Mouse (Mus musculus): ENCODE results near the gene Mrpl30. TPM values are rescaled to one million over a fixed set of nuclear protein-coding genes. Genes with fewer than 3 reads are reported as not detected.

Gene Mrpl30
- polyA plus RNA-seq (2016; fragmentation: Nextera tagmentation; extraction: Ambion mirVana): 232 and 245 TPM in 2 replicates

GRCm38 (mm10) chr1:37890025-37890652 lies at the start of gene Mrpl30, which contains the start of gene Mitd1:
TSS of gene Mrpl30 (plus strand) at chr1:37890477.
TSS of gene Mitd1 (minus strand) at chr1:37890411.
- H3K4me3 ChIP-seq: peak within 1 kb of the TSS; percentile 73
- no peaks in the 10 kb centered on the region for H3K27me3 ChIP-seq
- WGBS: under 1% methylated on average over 41 of the region's 41 CpGs
- 0 out of 2 replicates have a peak within 1 kb of the TSS, but pooled peaks have one; percentile 69 for H3K27ac ChIP-seq
- peaks cover 17% of the 10 kb centered on the region for H3K4me1 ChIP-seq
- peaks cover 15% of the 10 kb centered on the region for H3K36me3 ChIP-seq
- ATAC-seq (ENCODE audit: insufficient number of reproducible peaks, insufficient read depth, low FRiP score, low TSS enrichment): peak; percentile 86
- no peaks in the 10 kb centered on the region for H3K9me3 ChIP-seq
- peak within 1 kb of the TSS; percentile 72 for H3K4me2 ChIP-seq (replicated peaks)
- H3K9ac ChIP-seq: peak within 1 kb of the TSS; percentile 72

GRCm38 (mm10) chr1:37846878-37847277 lies 43.4 kb upstream of the Mrpl30 start:
- Histone ChIP-seq H3K4me2 (replicated peaks) (no peak overlapping the region), H3K9me3 (no peaks in the 10 kb centered on the region), H3K9ac (no peak overlapping the region), H3K27ac (no peak overlapping the region), H3K27me3 (no peaks in the 10 kb centered on the region), H3K4me1 (no peaks in the 10 kb centered on the region), H3K36me3 (no peaks in the 10 kb centered on the region), H3K4me3 (no peak overlapping the region)
- WGBS: 80% methylated on average over 8 of the region's 8 CpGs
- ATAC-seq (ENCODE audit: insufficient number of reproducible peaks, insufficient read depth, low FRiP score, low TSS enrichment): no peak

DNA sequence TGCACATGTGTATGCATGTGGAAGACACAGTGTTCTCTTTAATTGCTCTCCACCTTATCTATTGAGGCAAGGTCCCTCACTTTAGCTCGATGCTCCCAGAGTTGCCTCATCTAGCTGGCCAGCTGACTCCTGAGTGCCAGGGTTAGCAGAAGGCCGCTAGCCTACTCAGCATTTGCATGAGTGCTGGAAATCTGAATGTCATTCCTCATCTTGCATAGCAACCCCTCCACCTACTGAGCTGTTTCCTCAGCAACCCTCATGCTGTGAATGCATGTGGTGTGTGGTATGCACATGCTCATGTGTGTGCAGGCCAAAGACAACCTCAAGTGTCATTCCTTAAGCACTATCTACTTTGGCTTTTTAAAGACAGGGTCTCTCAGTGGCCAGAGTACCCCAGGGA lies 39.6 kb upstream of the Mrpl30 start:
- ATAC-seq (ENCODE audit: insufficient number of reproducible peaks, insufficient read depth, low FRiP score, low TSS enrichment): no peak
- H3K27ac ChIP-seq: no peak overlapping the region
- no peaks in the 10 kb centered on the region for H3K36me3 ChIP-seq
- no peaks in the 10 kb centered on the region for H3K4me1 ChIP-seq
- no peaks in the 10 kb centered on the region for H3K27me3 ChIP-seq
- no peak overlapping the region for H3K4me3 ChIP-seq
- 63% methylated on average over 2 of the region's 2 CpGs for WGBS
- H3K9me3 ChIP-seq: no peaks in the 10 kb centered on the region
- no peak overlapping the region for H3K9ac ChIP-seq
- no peak overlapping the region for H3K4me2 ChIP-seq (replicated peaks)

DNA sequence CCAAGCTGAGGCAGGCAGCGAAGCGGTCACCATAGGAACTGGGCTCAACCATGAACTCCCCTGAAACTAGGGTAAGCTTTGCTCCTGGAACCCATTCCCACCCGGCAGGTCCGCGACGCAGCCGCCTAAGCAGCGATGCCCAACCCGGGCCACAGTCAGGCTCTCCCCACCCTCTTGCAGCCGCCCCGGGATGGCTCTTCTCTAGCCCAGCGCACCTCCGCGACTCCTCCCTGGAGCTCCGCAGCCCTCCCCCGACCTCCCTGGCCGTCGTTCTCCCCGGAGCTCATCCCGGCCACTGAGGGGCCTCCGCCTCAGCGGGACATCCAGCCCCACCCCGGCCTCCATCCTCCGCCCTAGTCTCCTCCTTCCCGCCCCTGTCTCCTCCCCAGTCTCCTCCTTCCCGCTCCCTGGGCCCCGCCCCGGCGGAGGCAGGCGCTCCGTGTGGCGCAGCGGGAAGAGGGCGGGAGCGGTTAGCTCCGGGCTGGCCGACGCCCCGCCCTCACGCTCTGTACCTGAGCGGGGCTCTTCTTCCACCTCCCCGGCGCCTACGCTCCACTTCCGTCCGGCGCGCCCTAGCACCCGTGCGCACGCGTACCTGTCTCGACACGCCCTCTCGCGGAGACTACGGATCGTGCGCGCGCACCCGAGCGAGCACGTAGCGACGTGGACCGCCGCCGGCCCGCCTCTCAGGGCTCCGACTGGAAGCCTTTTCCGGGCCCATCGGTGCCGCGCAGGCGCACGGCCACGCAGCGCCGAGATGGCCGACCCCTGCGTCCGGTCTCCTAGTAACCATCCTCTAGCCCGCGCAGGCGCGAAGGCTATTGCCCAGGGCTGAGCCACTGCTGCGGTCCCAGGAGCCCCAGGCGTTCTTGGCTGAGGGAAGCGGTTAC lies 25.5 kb upstream of the Mrpl30 start:
- peak overlapping the region; percentile 69 for H3K9ac ChIP-seq
- peak; percentile 99 for ATAC-seq (ENCODE audit: insufficient number of reproducible peaks, insufficient read depth, low FRiP score, low TSS enrichment)
- 1% methylated on average over 82 of the region's 90 CpGs for WGBS
- H3K4me2 ChIP-seq (replicated peaks): peak overlapping the region; percentile 69
- peak overlapping the region; percentile 64 for H3K4me3 ChIP-seq
- no peaks in the 10 kb centered on the region for H3K36me3 ChIP-seq
- no peaks in the 10 kb centered on the region for H3K9me3 ChIP-seq
- H3K27me3 ChIP-seq: no peaks in the 10 kb centered on the region
- H3K27ac ChIP-seq: peak overlapping the region; percentile 80
- H3K4me1 ChIP-seq: peaks cover 5% of the 10 kb centered on the region; the same call in 1 of the 2 replicates

DNA sequence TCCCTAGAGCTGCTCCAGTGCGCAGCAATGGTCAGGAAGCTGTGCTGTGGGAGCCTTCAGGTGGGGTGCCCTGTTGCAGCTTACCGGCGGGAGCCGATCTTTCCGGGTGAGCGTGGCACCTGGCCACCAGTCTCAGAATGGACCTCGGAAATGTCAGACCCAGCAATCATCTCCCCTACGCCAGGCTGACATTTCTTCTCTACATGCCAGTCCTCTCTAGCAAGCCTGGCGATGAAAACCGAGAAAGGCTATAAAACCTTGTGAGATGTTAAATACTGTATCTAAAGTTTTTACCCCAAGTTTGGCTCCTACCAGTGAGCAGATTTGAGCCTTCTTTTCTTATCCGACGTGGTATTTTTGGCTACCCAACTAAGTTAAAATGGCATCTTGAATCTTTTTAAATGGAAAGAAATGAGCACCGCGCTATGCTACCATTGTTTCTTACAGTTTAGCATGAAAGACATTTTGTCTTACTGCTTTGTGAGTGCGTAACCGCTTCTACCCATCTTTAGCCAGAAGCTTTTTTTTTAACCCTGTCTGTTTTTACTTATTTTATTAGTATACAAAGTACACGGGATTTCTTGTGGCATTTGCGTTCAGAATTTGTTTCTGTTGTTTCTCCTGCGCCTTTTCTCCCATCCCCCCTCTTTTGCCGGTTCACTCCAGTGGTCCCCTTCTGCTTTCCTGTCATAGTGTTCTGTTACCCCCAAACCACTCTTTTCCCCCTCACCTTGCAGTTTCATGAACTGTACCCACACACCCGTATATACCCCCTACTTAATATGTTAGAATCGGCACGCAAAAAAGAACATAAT lies 24.7 kb upstream of the Mrpl30 start:
- Histone ChIP-seq H3K9ac (peak overlapping the region; percentile 69), H3K27me3 (no peaks in the 10 kb centered on the region), H3K4me1 (peaks cover 5% of the 10 kb centered on the region; the same call in 1 of the 2 replicates), H3K9me3 (no peaks in the 10 kb centered on the region), H3K36me3 (no peaks in the 10 kb centered on the region), H3K4me3 (peak overlapping the region; percentile 64), H3K27ac (peak overlapping the region; percentile 80), H3K4me2 (replicated peaks) (peak overlapping the region; percentile 69)
- no peak for ATAC-seq (ENCODE audit: insufficient number of reproducible peaks, insufficient read depth, low FRiP score, low TSS enrichment)
- WGBS: 12% methylated on average over 23 of the region's 23 CpGs

- peak within 1 kb of the TSS; percentile 64 for H3K4me3 ChIP-seq
- H3K9me3 ChIP-seq: no peaks in the 10 kb centered on the region
- H3K9ac ChIP-seq: peak within 1 kb of the TSS; percentile 69
- no peaks in the 10 kb centered on the region for H3K36me3 ChIP-seq
- no peaks in the 10 kb centered on the region for H3K27me3 ChIP-seq
- no peak for ATAC-seq (ENCODE audit: insufficient number of reproducible peaks, insufficient read depth, low FRiP score, low TSS enrichment)
- H3K4me2 ChIP-seq (replicated peaks): peak within 1 kb of the TSS; percentile 69
- 82% methylated on average over 6 of the region's 6 CpGs for WGBS
- H3K4me1 ChIP-seq: peaks cover 5% of the 10 kb centered on the region; the same call in 1 of the 2 replicates
- peak within 1 kb of the TSS; percentile 80 for H3K27ac ChIP-seq
Observed at GRCm38 (mm10) chr1:37866286-37866685, 24.0 kb upstream of the Mrpl30 start, which contains the start of gene Tsga10. TSS of gene Tsga10 (minus strand) at chr1:37866429.

- Histone ChIP-seq H3K9ac (no peak overlapping the region), H3K4me1 (peaks cover 5% of the 10 kb centered on the region; the same call in 1 of the 2 replicates), H3K9me3 (no peaks in the 10 kb centered on the region), H3K36me3 (no peaks in the 10 kb centered on the region), H3K27ac (no peak overlapping the region), H3K27me3 (no peaks in the 10 kb centered on the region), H3K4me3 (no peak overlapping the region), H3K4me2 (replicated peaks) (no peak overlapping the region)
- 76% methylated on average over 1 of the region's 1 CpGs for WGBS
- ATAC-seq (ENCODE audit: insufficient number of reproducible peaks, insufficient read depth, low FRiP score, low TSS enrichment): no peak
Observed at GRCm38 (mm10) chr1:37867056-37867455, 23.2 kb upstream of the Mrpl30 start.

GRCm38 (mm10) chr1:37867684-37868322 lies 22.5 kb upstream of the Mrpl30 start:
- 72% methylated on average over 10 of the region's 10 CpGs for WGBS
- Histone ChIP-seq H3K27me3 (no peaks in the 10 kb centered on the region), H3K9ac (no peak overlapping the region), H3K4me3 (no peak overlapping the region), H3K27ac (no peak overlapping the region), H3K9me3 (no peaks in the 10 kb centered on the region), H3K4me2 (replicated peaks) (no peak overlapping the region), H3K4me1 (peaks cover 5% of the 10 kb centered on the region; the same call in 1 of the 2 replicates), H3K36me3 (no peaks in the 10 kb centered on the region)
- no peak for ATAC-seq (ENCODE audit: insufficient number of reproducible peaks, insufficient read depth, low FRiP score, low TSS enrichment)

GRCm38 (mm10) chr1:37868640-37869039 lies 21.6 kb upstream of the Mrpl30 start:
- Histone ChIP-seq H3K27ac (no peak overlapping the region), H3K4me2 (replicated peaks) (no peak overlapping the region), H3K4me3 (no peak overlapping the region), H3K27me3 (no peaks in the 10 kb centered on the region), H3K9me3 (no peaks in the 10 kb centered on the region), H3K36me3 (no peaks in the 10 kb centered on the region), H3K4me1 (peaks cover 5% of the 10 kb centered on the region; the same call in 1 of the 2 replicates), H3K9ac (no peak overlapping the region)
- WGBS: 64% methylated on average over 10 of the region's 10 CpGs
- no peak for ATAC-seq (ENCODE audit: insufficient number of reproducible peaks, insufficient read depth, low FRiP score, low TSS enrichment)

GRCm38 (mm10) chr1:37869362-37869761 lies 20.9 kb upstream of the Mrpl30 start:
- Histone ChIP-seq H3K4me1 (peaks cover 5% of the 10 kb centered on the region; the same call in 1 of the 2 replicates), H3K9me3 (no peaks in the 10 kb centered on the region), H3K4me2 (replicated peaks) (no peak overlapping the region), H3K36me3 (no peaks in the 10 kb centered on the region), H3K27me3 (no peaks in the 10 kb centered on the region), H3K4me3 (no peak overlapping the region), H3K9ac (no peak overlapping the region), H3K27ac (no peak overlapping the region)
- ATAC-seq (ENCODE audit: insufficient number of reproducible peaks, insufficient read depth, low FRiP score, low TSS enrichment): no peak
- 41% methylated on average over 2 of the region's 2 CpGs for WGBS

DNA sequence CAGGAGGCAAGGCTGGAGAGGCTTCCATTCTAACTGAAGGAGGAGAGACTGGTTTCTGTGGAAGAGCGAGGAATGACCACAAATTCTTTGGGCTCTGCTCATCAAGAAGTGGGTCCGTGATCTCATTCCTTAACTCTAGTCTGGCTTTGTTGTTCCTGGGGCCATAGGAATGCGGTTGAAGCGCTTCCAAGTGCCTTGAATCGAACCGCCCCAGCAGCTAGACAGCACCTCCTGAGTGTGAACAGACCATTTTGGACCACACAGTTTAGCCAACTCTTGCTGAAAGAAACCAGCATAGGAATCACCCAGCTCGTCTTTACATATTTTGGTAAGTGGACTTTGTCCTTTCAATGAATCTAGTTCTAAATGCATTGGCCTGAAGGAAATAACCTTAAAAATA lies 18.6 kb upstream of the Mrpl30 start, which contains the start of gene Lipt1:
Lipt1 (plus strand) TSS at position 35 of the 400 bp plus-strand sequence.
- peaks cover 18% of the 10 kb centered on the region for H3K36me3 ChIP-seq

More for the DNA sequence above, 18.6 kb upstream of the Mrpl30 start, which contains the start of gene Lipt1:
- peaks cover 10% of the 10 kb centered on the region for H3K9me3 ChIP-seq
- ATAC-seq (ENCODE audit: insufficient number of reproducible peaks, insufficient read depth, low FRiP score, low TSS enrichment): no peak
- no peaks in the 10 kb centered on the region for H3K4me1 ChIP-seq
- peak within 1 kb of the TSS; percentile 47 for H3K4me3 ChIP-seq
- peak within 1 kb of the TSS; percentile 41; the same call in 1 of the 2 replicates for H3K9ac ChIP-seq
- peak within 1 kb of the TSS; percentile 52 for H3K4me2 ChIP-seq (replicated peaks)
- no peaks in the 10 kb centered on the region for H3K27me3 ChIP-seq
- H3K27ac ChIP-seq: peak within 1 kb of the TSS; percentile 63
- WGBS: 10% methylated on average over 7 of the region's 7 CpGs
